Mouse (Mus musculus): ENCODE measurements around the gene Itpr1. TPM values are rescaled to one million over a fixed set of nuclear protein-coding genes. Genes with fewer than 3 reads are reported as not detected.

The Itpr1 gene
- polyA plus RNA-seq, 1 experiment from 2014 or later, result 14.6 TPM

DNA sequence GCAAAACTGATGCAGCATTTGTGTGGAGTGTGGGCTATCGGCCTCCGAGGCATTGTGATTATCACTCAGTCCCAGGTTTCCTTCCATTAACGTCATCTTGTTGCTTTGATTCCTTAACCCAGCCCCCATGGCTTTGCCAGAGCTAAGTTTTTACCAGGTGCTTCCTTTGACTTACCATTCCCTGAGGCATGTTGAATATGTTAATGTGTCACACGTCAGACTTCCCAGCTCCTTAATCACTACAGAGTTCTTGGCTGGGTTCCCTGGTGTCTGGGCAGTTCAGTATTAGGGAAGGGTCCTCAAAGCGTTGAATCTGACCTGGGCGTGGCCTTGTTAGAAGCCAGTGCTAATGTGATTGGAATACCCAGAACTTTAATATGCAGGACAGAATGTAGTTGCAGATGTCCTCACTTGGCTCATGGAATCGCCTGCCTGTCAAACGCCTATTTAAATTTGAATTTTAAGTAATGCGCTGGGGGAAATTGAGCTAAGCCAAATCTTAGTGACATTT, 23.6 kb downstream of the Itpr1 start:
- DNase-seq (ENCODE audit: low spot score), result no peak
- Histone ChIP-seq H3K36me3 (peaks cover 12% of the 10 kb centered on the region; the same call in 1 of the 2 replicates), H3K27me3 (ENCODE audit: insufficient read depth, poor library complexity, severe bottlenecking) (no peaks in the 10 kb centered on the region), H3K4me3 (no peak overlapping the region), H3K9me3 (no peaks in the 10 kb centered on the region), H3K4me1 (peaks cover 76% of the 10 kb centered on the region), H3K27ac (peak overlapping the region; percentile 83)
- 62% methylated on average over 9 of the region's 9 CpGs for WGBS

DNA sequence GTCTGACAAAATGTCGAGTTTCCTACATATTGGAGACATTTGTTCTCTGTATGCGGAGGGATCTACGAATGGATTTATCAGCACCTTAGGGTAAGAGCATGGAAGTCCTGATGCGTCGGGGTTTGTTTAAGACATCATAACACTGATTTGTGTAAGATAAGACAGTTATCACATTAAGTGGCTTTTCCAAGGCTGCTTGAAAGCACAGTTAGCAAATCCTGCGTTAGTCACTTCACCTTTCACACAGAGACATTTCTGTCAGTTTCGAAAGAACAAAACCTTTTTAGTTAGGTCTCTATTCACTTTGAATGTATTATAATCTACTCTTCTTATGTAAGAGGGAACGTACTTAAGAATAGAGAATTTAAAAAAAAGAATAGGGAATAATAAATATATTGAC, 24.1 kb downstream of the Itpr1 start:
- Histone ChIP-seq H3K4me1 (peaks cover 70% of the 10 kb centered on the region), H3K36me3 (peaks cover 15% of the 10 kb centered on the region; the same call in 1 of the 2 replicates), H3K9me3 (no peaks in the 10 kb centered on the region), H3K4me3 (no peak overlapping the region), H3K27ac (no peak overlapping the region), H3K27me3 (ENCODE audit: insufficient read depth, poor library complexity, severe bottlenecking) (no peaks in the 10 kb centered on the region)
- no peak for DNase-seq (ENCODE audit: low spot score)
- 75% methylated on average over 8 of the region's 8 CpGs for WGBS

DNA sequence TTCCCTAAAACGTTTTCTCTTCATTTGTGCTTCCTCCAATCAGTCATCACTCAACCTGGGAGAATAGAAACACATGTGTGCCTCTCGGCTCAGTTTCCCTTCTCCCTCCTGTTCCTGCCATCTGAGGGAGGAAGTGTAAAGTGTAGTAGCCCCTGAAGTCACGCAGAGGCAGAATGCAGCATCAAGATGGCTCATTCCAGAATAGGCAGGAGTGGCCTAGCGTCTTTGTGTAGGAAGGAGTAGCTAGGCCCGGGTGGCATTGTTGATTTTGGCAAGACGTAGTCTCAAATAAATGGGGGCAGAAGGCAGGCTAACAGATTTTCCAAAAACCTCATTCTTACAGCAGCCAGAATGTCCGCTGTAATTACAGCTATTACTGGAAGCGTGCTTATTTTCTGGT, 24.7 kb downstream of the Itpr1 start:
- Histone ChIP-seq H3K4me3 (no peak overlapping the region), H3K9me3 (no peaks in the 10 kb centered on the region), H3K36me3 (peaks cover 18% of the 10 kb centered on the region; the same call in 1 of the 2 replicates), H3K27me3 (ENCODE audit: insufficient read depth, poor library complexity, severe bottlenecking) (no peaks in the 10 kb centered on the region), H3K4me1 (peaks cover 65% of the 10 kb centered on the region), H3K27ac (no peak overlapping the region)
- DNase-seq (ENCODE audit: low spot score), result no peak
- WGBS, result 57% methylated on average over 8 of the region's 8 CpGs

DNA sequence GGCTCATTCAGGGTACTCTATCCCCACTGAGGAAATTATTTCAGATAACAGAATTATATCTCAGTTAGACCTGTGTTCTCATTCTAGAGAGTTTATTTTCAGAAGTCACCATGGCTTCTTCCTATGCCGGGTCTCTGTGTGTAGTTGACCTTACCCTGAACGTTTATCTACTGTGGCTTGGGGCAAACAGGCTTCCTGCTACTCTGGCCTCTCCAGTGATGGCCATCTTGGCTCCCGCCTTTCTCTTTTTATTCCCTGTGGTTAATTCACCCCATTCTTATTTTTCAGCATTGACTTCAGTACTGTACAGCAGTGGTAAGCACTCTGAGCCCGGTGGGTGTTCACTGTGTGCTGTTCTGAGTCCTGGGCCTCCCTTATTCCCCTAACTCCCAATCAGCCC, 25.1 kb downstream of the Itpr1 start:
- Histone ChIP-seq H3K4me3 (no peak overlapping the region), H3K9me3 (no peaks in the 10 kb centered on the region), H3K27me3 (ENCODE audit: insufficient read depth, poor library complexity, severe bottlenecking) (no peaks in the 10 kb centered on the region), H3K36me3 (peaks cover 22% of the 10 kb centered on the region; the same call in 1 of the 2 replicates), H3K27ac (peak overlapping the region; percentile 7; the same call in 1 of the 2 replicates), H3K4me1 (peaks cover 61% of the 10 kb centered on the region)
- no peak for DNase-seq (ENCODE audit: low spot score)
- WGBS, result 63% methylated on average over 4 of the region's 4 CpGs

DNA sequence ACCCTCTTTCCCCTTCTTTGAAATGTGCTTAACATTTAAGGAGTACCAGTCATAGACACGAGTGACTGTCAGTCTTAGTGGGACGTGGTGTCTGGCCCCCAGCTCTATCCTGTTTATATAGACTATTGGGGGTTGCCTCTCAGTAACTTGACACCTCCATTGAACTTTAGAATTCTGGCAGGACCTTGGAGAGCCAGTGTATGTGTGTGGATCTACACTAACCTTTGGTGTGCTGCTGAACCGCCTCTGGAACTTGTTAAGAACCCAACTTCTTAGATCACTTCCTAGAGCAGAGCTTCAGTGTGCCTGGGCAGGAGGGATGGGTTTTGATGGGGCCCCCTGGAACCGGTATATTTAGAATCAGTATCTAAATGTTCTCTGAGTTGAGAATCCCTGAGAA, 26.2 kb downstream of the Itpr1 start:
- Histone ChIP-seq H3K4me1 (peaks cover 51% of the 10 kb centered on the region), H3K27ac (no peak overlapping the region), H3K27me3 (ENCODE audit: insufficient read depth, poor library complexity, severe bottlenecking) (no peaks in the 10 kb centered on the region), H3K4me3 (no peak overlapping the region), H3K36me3 (peaks cover 25% of the 10 kb centered on the region; the same call in 1 of the 2 replicates), H3K9me3 (no peaks in the 10 kb centered on the region)
- WGBS, result 37% methylated on average over 4 of the region's 4 CpGs
- no peak for DNase-seq (ENCODE audit: low spot score)

DNA sequence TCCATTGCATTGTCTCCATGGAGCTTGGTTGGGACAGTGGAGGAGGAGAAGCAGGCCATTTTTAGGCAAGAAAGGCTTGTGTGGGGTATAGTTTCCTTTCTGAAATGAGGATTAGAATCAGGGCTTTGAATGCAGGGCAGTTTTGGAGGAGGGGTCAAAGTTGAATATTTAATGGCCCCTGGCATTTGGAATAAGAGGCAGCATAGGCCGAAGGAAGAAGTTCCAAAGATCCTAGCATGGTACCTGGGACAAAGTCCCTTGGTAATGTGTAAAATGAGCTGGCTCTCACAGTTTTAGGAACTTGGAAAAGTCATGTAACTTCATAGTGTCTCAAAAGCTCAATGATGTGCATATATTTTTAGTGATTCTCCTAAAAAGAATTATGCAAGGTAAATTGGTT, 27.1 kb downstream of the Itpr1 start:
- no peak overlapping the region for H3K27ac ChIP-seq
- no peak for DNase-seq (ENCODE audit: low spot score)
- no peaks in the 10 kb centered on the region for H3K27me3 ChIP-seq (ENCODE audit: insufficient read depth, poor library complexity, severe bottlenecking)
- H3K36me3 ChIP-seq, result peaks cover 25% of the 10 kb centered on the region; the same call in 1 of the 2 replicates
- H3K4me3 ChIP-seq, result no peak overlapping the region
- H3K4me1 ChIP-seq, result peaks cover 41% of the 10 kb centered on the region
- 92% methylated on average over 1 of the region's 1 CpGs for WGBS
- H3K9me3 ChIP-seq, result no peaks in the 10 kb centered on the region

DNA sequence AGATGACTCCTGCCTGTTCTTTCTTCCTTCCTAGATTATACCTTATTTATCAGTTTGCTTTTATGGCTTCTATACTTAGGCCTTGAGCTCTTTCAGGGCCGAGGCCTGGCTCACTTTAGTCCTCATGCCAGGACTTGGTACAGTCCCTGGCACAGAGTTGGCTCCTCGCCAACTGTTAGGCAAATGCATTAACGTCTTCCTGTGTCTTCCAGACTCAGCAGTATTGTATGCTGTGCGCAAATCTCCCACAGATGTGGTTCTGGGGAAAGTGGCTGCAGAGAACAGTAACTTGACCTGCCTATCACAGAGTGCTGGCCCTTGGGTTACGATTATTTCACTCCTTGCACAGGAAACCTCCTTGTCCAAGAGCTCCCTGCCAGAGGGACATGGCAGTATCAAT, 27.9 kb downstream of the Itpr1 start:
- H3K4me3 ChIP-seq, result no peak overlapping the region
- DNase-seq (ENCODE audit: low spot score), result no peak
- WGBS, result 72% methylated on average over 5 of the region's 5 CpGs
- no peaks in the 10 kb centered on the region for H3K9me3 ChIP-seq
- no peak overlapping the region for H3K27ac ChIP-seq
- peaks cover 35% of the 10 kb centered on the region for H3K4me1 ChIP-seq
- peaks cover 25% of the 10 kb centered on the region; the same call in 1 of the 2 replicates for H3K36me3 ChIP-seq
- no peaks in the 10 kb centered on the region for H3K27me3 ChIP-seq (ENCODE audit: insufficient read depth, poor library complexity, severe bottlenecking)

DNA sequence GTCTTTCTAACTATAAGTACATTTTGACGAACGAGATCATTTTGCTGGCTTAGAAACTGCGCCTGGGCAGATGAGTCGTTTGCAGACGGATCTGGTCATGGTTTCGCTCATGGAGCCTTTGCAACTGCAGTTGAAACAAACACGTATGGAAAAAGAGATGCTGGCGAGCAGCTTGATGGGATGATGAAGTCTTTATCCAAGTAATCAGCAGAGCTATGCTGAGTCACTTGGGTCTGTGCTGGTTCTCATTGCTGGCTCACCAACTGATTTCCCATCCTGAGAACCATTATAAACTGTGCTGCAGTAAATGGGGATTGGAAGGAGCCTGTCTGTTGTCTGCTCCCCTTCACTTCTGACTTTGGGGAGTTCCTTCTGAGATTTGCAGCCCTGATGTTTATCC, 31.7 kb downstream of the Itpr1 start:
- 85% methylated on average over 8 of the region's 8 CpGs for WGBS
- Histone ChIP-seq H3K27me3 (ENCODE audit: insufficient read depth, poor library complexity, severe bottlenecking) (no peaks in the 10 kb centered on the region), H3K4me1 (peaks cover 33% of the 10 kb centered on the region), H3K9me3 (no peaks in the 10 kb centered on the region), H3K27ac (no peak overlapping the region), H3K36me3 (peaks cover 34% of the 10 kb centered on the region; the same call in 1 of the 2 replicates), H3K4me3 (no peak overlapping the region)
- DNase-seq (ENCODE audit: low spot score), result no peak

DNA sequence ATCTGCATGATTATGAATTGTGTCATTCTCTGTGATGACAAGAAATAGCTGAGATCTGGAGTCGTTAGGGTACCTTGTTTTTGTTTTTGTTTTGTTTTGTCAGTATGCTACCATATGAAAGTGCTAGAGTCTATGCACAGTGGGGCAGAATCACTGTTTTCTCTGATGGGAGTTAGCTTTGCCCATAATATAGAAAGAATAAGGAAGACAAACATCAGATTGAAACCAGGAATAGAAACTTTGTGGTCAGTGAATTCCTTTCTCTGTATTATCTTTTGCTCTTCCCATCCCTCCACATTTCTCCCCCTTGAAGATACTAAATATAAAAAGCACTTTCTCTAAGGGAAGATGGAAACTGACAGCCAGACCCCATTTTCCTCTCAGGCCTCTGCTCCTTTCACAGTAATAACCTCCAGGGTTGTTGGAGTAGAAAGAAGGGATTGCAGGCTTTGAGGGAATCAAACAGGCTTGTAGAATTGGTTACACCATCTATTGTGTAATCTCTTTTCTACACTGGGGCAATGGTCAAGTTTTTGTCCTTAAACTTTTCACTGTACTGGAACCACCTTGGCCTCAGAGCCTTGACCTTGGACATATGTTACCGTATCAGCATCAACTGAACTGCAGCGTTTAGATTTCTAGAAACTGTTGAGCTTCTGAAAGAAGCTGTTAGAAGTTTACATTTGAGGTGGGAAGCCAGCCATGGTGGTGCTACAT, 33.6 kb downstream of the Itpr1 start:
- 75% methylated on average over 3 of the region's 3 CpGs for WGBS
- Histone ChIP-seq H3K4me1 (peaks cover 40% of the 10 kb centered on the region), H3K27ac (peak overlapping the region; percentile 29; the same call in 1 of the 2 replicates), H3K36me3 (peaks cover 23% of the 10 kb centered on the region; the same call in 1 of the 2 replicates), H3K27me3 (ENCODE audit: insufficient read depth, poor library complexity, severe bottlenecking) (no peaks in the 10 kb centered on the region), H3K9me3 (no peaks in the 10 kb centered on the region), H3K4me3 (no peak overlapping the region)
- no peak for DNase-seq (ENCODE audit: low spot score)

DNA sequence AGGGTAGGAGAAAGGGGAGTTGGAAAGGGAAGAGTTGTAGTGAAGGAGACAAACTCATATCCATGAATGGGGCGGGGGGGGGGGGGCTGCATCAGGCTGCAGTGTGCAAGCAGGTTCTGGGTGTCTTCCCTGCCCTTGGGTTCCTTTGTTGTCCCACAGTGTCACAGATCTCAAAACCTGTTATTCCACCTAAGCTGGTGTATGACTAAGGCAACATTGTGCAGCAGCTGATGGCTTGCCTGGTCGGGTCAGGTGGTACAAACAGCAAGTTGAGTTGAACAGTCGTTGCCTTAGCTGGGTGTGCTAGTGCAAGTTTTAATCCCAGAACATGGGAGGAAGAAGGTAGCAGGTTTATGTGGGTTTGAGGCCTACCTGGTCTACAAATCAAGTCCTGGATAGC, 34.3 kb downstream of the Itpr1 start:
- no peaks in the 10 kb centered on the region for H3K27me3 ChIP-seq (ENCODE audit: insufficient read depth, poor library complexity, severe bottlenecking)
- no peaks in the 10 kb centered on the region for H3K9me3 ChIP-seq
- H3K27ac ChIP-seq, result peak overlapping the region; percentile 29; the same call in 1 of the 2 replicates
- DNase-seq (ENCODE audit: low spot score), result no peak
- H3K36me3 ChIP-seq, result peaks cover 19% of the 10 kb centered on the region; the same call in 1 of the 2 replicates
- 70% methylated on average over 3 of the region's 3 CpGs for WGBS
- H3K4me1 ChIP-seq, result peaks cover 46% of the 10 kb centered on the region
- no peak overlapping the region for H3K4me3 ChIP-seq

DNA sequence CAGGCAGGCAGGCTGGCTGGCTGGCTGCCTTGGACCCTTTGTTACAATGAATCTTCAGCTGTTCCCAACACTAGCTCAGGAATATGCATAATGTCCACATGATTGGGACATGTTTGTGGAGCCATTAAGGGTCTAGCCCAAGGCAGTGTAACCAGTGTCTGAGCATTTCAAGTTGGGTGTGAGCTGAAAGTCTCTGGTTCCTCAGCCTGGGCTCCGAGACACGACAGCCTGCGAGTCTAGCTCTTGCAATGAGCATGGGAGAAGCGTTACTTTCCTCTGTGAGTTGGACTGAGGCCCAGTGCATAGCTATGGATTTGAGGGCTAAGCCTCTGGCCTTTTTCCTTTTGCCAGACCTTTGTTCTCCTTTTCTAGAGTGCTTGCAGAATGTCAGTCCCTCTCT, 35.6 kb downstream of the Itpr1 start:
- H3K27me3 ChIP-seq (ENCODE audit: insufficient read depth, poor library complexity, severe bottlenecking), result no peaks in the 10 kb centered on the region
- H3K4me1 ChIP-seq, result peaks cover 55% of the 10 kb centered on the region
- DNase-seq (ENCODE audit: low spot score), result no peak
- WGBS, result 68% methylated on average over 4 of the region's 4 CpGs
- H3K4me3 ChIP-seq, result no peak overlapping the region
- H3K27ac ChIP-seq, result peak overlapping the region; percentile 81
- H3K9me3 ChIP-seq, result no peaks in the 10 kb centered on the region
- H3K36me3 ChIP-seq, result peaks cover 10% of the 10 kb centered on the region; the same call in 1 of the 2 replicates

DNA sequence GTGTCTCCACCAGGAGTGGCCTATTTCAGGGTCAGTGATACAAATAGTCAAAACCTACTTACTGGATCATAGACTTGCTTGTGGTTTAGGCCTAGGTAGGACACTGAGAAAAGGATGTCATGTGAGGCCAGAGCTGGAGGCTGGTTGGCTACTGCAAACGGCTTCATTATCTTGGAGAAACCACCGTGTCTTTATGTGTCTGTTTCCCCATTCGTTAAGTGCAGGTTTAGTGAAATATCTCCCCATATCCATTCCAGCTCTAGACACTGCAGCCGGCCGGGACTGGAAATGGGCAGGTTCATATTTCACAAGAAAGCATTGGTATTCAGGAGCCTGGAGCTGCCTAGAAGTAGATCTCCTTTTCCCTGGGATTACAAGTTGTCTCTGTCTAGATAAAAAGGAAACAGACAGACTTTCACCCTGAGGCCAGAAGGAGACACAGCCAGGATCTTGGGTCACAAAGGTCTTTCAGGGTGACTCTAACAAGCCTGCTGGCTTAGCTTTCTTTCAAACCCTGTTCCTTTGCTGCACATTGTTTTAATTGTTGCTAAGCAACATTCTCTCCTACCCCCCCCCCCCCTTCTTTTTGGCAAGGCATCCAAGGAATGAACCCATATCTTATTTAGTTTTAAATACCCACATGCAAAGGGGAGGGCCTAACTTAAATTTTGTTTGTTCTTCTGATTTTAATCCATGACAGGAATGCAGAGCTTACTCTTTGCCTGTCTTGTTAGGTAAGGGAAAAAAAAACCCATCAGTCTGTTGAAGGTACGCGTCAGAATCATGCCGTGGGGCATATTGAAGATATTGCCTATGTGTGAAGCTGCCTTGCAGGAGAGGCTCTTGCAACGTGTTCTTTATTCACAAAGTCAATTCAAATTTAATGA, 36.4 kb downstream of the Itpr1 start:
- 39% methylated on average over 9 of the region's 9 CpGs for WGBS
- Histone ChIP-seq H3K27ac (peak overlapping the region; percentile 81), H3K4me1 (peaks cover 60% of the 10 kb centered on the region), H3K9me3 (no peaks in the 10 kb centered on the region), H3K36me3 (peaks cover 10% of the 10 kb centered on the region; the same call in 1 of the 2 replicates), H3K4me3 (no peak overlapping the region), H3K27me3 (ENCODE audit: insufficient read depth, poor library complexity, severe bottlenecking) (no peaks in the 10 kb centered on the region)
- DNase-seq (ENCODE audit: low spot score), result no peak

DNA sequence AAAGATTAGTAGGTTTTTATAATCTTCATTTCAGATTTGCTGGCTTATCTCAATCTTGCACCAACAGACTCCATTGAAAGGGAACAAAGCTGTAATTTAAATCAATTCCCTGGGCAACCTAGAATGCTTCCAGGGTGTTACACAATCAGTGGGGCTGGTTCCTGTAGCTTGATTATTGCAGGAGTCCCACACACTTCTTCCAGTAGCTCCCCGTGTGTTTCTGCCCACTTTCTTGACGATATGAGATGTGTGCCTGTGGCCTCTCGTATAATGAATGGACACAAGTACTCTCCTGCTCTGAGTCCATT, 37.0 kb downstream of the Itpr1 start:
- Histone ChIP-seq H3K4me1 (peaks cover 66% of the 10 kb centered on the region), H3K27me3 (ENCODE audit: insufficient read depth, poor library complexity, severe bottlenecking) (no peaks in the 10 kb centered on the region), H3K36me3 (peaks cover 10% of the 10 kb centered on the region; the same call in 1 of the 2 replicates), H3K4me3 (no peak overlapping the region), H3K27ac (no peak overlapping the region), H3K9me3 (no peaks in the 10 kb centered on the region)
- no peak for DNase-seq (ENCODE audit: low spot score)
- 83% methylated on average over 3 of the region's 3 CpGs for WGBS
